Mouse (Mus musculus) inflammation-experienced regulatory T-cells, adult 6 months (primary cell): ENCODE data around the gene Zfp382. TPM values are rescaled to one million over a fixed set of nuclear protein-coding genes. Genes with fewer than 3 reads are reported as not detected.
A peak's percentile ranks its signal among the peaks of the same experiment; 100 is the strongest.
"Not testable (repeated sequence)": the region's sequence is repeated elsewhere in the genome, so short reads cannot be mapped to it uniquely, and the experiment has no call there.

Experiments
- ATAC-seq: one replicate; pipeline ENCODE4 v1.8.0; 2017
- polyA plus RNA-seq, 3 experiments: library from polyadenylated mRNA; unstranded; fragments of 100-300 nt; shearing (Covaris generic); gene quantifications; one replicate each; pipeline ENCODE4 v1.2.1; 2017

The Zfp382 gene
- polyA plus RNA-seq, 3 experiments from 2014 or later = 10.2 to 15.5 (median 15.1) TPM

GRCm38 (mm10) chr7:30154040-30154439, 32.3 kb downstream of the Zfp382 start:
- no peak for ATAC-seq

- ATAC-seq = no peak
These were observed 33.8 kb downstream of the Zfp382 start for GRCm38 (mm10) chr7:30155507-30155906.

GRCm38 (mm10) chr7:30163113-30163512, 41.4 kb downstream of the Zfp382 start:
- ATAC-seq = no peak

GRCm38 (mm10) chr7:30164745-30165144, 43.0 kb downstream of the Zfp382 start:
- ATAC-seq = no peak

GRCm38 (mm10) chr7:30168914-30169582, 47.3 kb downstream of the Zfp382 start:
- peak; percentile 45 for ATAC-seq

- ATAC-seq = peak; percentile 93
These were observed 48.0 kb downstream of the Zfp382 start, which contains the start of gene Zfp146 for GRCm38 (mm10) chr7:30169583-30170282. TSS of gene Zfp146 (minus strand) at chr7:30169750.

GRCm38 (mm10) chr7:30170283-30170951, 48.7 kb downstream of the Zfp382 start:
- no peak for ATAC-seq

GRCm38 (mm10) chr7:30176474-30176873, 54.7 kb downstream of the Zfp382 start:
- ATAC-seq = no peak

- no peak for ATAC-seq
These were observed 56.5 kb downstream of the Zfp382 start for GRCm38 (mm10) chr7:30178256-30178655.

- peak; percentile 68 for ATAC-seq
These were observed 59.6 kb downstream of the Zfp382 start for GRCm38 (mm10) chr7:30181308-30181707.

GRCm38 (mm10) chr7:30181929-30182328, 60.2 kb downstream of the Zfp382 start:
- ATAC-seq = not testable (repeated sequence)

GRCm38 (mm10) chr7:30183189-30183588, 61.4 kb downstream of the Zfp382 start:
- not testable (repeated sequence) for ATAC-seq

- peak; percentile 78 for ATAC-seq
These were observed 62.1 kb downstream of the Zfp382 start, which contains the start of gene Cox7a1 for GRCm38 (mm10) chr7:30183879-30184289. TSS of gene Cox7a1 (plus strand) at chr7:30184144.

Other genes with a start within 250 kb of the Zfp382 start
- gene Zfp27, start 215.4 kb upstream of the Zfp382 start, polyA plus RNA-seq = 1 to 10 TPM; 5.8 to 8.4 (median 7.1) TPM
- 1 to 10 TPM in 1 of 3 experiments, under 1 TPM in 2; 0.63 to 1.0 (median 0.80) TPM for gene Zfp383, start 213.7 kb upstream of the Zfp382 start, polyA plus RNA-seq
- gene Zfp74, start 167.9 kb upstream of the Zfp382 start, polyA plus RNA-seq = 1 to 10 TPM; 3.8 to 4.7 (median 4.6) TPM
- 1 to 10 TPM; 1.8 to 2.0 (median 2.0) TPM for gene Zfp568, start 138.0 kb upstream of the Zfp382 start, polyA plus RNA-seq
- 1 to 10 TPM; 4.4 to 7.2 (median 5.8) TPM for gene Zfp14, start 70.6 kb upstream of the Zfp382 start, polyA plus RNA-seq
- gene Zfp82, start 49.0 kb upstream of the Zfp382 start, polyA plus RNA-seq = 10 to 100 TPM in 1 of 3 experiments, 1 to 10 TPM in 2; 4.6 to 10.9 (median 5.9) TPM
- gene Gm26920, start 31.5 kb upstream of the Zfp382 start, polyA plus RNA-seq = 1 to 10 TPM in 2 of 3 experiments, under 1 TPM in 1; 0.87 to 3.9 (median 1.7) TPM
- gene Zfp566, start 31.4 kb upstream of the Zfp382 start, polyA plus RNA-seq = 10 to 100 TPM in 2 of 3 experiments, 1 to 10 TPM in 1; 7.2 to 14.5 (median 10.9) TPM
- 10 to 100 TPM; 59.7 to 83.0 (median 70.5) TPM for gene Zfp260, start 27.2 kb upstream of the Zfp382 start, polyA plus RNA-seq
- 10 to 100 TPM; 12.9 to 20.8 (median 13.5) TPM for gene Zfp146, start 47.8 kb downstream of the Zfp382 start, polyA plus RNA-seq
- gene Cox7a1, start 62.2 kb downstream of the Zfp382 start, polyA plus RNA-seq = 1 to 10 TPM; 2.3 to 3.5 (median 3.3) TPM
- 10 to 100 TPM; 66.6 to 74.8 (median 71.1) TPM for gene Capns1, start 76.9 kb downstream of the Zfp382 start, polyA plus RNA-seq
- 10 to 100 TPM; 51.0 to 54.5 (median 54.2) TPM for gene Polr2i, start 110.0 kb downstream of the Zfp382 start, polyA plus RNA-seq
- gene Tbcb, start 110.3 kb downstream of the Zfp382 start, polyA plus RNA-seq = 100 to 1,000 TPM in 2 of 3 experiments, 10 to 100 TPM in 1; 95.8 to 156 (median 120) TPM
- not detected for gene Ovol3, start 113.8 kb downstream of the Zfp382 start, polyA plus RNA-seq
- under 1 TPM; 0.26 to 0.70 (median 0.26) TPM for gene Thap8, start 158.2 kb downstream of the Zfp382 start, polyA plus RNA-seq
- gene Wdr62, start 158.5 kb downstream of the Zfp382 start, polyA plus RNA-seq = 1 to 10 TPM; 1.5 to 5.3 (median 1.5) TPM
- 1 to 10 TPM; 3.6 to 7.0 (median 5.8) TPM for gene Clip3, start 169.8 kb downstream of the Zfp382 start, polyA plus RNA-seq
- gene Alkbh6, start 186.8 kb downstream of the Zfp382 start, polyA plus RNA-seq = 100 to 1,000 TPM in 2 of 3 experiments, 10 to 100 TPM in 1; 69.8 to 178 (median 155) TPM
- 10 to 100 TPM in 1 of 3 experiments, 1 to 10 TPM in 2; 4.3 to 14.7 (median 6.4) TPM for gene Syne4, start 192.9 kb downstream of the Zfp382 start, polyA plus RNA-seq
- gene E130208F15Rik, start 199.8 kb downstream of the Zfp382 start, polyA plus RNA-seq = not detected
- gene Sdhaf1, start 202.0 kb downstream of the Zfp382 start, polyA plus RNA-seq = 1 to 10 TPM; 2.0 to 6.1 (median 3.9) TPM
- gene Lrfn3, start 240.8 kb downstream of the Zfp382 start, polyA plus RNA-seq = not detected